Mouse (Mus musculus) frontal cortex, adult 2 months (tissue): Measurements from ENCODE around the gene Mrrf. TPM values are rescaled to one million over a fixed set of nuclear protein-coding genes. Genes with fewer than 3 reads are reported as not detected.
A peak's percentile ranks its signal among the peaks of the same experiment; 100 is the strongest.

Experiments
- DNase-seq, 2 experiments: peaks; one replicate each; pipeline ENCODE4 v3.0.0; 2022; ENCODE audit warnings: low spot score in 1 of 2; ENCODE audit errors: extremely low spot score in 1 of 2
- polyA plus RNA-seq: library from polyadenylated mRNA; depleted of rRNA; stranded (reverse); fragments of >200 nt; gene quantifications from 2 replicates; pipeline ENCODE4 v1.2.3, GENCODE M21; 2012; rRNA removed

Mrrf gene
- 16.2 and 18.7 TPM in 2 replicates for polyA plus RNA-seq

DNA sequence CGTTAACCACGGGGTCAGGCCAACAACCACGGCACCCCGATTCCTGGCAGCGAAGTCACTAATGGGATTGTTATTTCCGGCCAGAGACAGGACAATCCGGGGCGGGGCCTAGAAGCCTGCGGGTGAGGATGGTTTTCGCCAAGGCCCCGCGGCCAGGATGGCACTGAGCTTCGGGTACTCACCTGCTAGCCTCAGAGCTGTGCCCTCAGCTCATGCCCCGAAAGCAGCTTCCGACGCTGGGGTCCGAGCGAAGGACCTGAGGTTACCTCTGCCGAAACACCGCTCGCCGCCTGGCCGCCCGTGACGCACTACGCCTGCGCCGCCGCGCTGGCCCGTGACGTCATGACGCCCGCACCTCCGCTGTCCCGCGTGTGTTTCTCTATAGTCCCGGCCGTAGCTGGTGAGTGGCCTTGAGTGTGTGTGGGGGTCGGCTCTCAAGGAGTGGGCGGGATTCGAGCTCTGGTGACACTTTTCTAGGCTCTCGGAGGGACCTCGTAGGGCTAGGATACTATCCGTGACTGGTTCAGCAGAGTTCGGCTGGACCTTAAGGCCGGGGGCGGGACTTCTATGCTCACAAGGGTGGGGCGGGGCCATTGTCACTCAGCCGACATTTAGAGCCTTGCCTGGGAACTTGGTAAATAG lies at the start of gene Mrrf, which contains the start of gene Rbm18:
Mrrf (plus strand) TSS at position 90 of the 642 bp plus-strand sequence.
Rbm18 (minus strand) TSS at position 474 of the 642 bp plus-strand sequence.
- DNase-seq: peak; percentile 81 to 93

DNA sequence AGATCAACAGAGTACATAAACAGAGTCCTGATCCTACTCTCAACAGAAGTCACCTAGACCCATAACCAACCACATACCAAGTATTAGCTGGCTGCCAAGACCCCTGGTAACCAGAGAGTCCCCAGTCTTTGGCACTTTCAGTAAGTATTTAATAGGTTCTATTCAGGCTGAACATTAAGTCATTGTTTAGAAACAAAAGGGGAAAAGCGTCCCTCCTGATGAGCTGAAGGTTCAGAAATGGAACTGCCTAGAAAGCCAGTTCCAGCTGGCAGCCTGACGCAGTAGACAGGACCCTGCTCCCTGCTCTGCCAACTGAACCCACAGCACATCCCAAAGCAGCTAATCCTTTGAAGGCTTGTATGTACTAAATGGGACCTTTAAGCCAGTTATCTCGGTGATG lies 47.0 kb upstream of the Mrrf start:
- no peak for DNase-seq

DNA sequence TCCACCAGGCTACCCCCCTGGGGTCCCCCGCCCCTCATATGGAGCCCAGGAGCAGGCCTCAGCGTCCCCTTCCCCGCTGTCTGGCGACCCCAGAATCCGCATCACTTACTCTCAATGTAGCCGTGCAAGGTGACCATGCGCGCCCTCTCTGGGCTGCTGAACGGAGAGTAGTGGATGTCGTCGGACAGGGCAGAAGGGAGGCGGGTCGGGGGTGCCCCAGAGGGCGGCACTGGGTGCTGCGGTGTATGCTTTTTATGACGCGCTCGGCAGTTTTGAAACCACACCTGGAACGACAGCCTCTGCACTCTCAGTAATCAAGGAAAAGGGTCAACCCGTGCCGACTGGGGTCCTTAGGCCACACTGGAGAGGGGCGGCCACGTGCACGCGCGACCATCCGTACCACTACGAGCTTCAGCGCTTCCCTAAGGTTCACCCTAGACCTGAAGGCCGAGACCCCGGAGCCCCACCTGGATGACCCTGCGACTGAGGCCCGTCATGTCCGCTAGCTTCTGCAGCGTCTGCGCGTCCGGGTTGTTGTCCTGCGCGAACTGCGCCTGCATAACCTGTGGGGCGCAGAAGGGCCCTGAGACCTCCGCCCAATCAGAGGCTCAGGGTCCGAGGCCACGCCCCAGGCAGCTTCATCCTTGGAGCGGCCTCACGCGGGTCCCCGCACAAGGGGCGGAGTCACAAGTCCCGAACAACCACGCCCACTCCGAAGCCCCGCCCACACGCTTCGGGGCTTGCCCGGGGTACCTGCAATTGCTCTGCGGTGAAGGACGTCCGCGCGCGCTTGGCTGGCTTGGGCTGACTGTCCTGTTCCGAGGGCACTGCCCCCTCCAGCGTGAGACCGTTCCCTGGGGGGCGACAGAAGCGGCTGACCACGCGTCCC lies 45.1 kb upstream of the Mrrf start:
- no peak for DNase-seq

DNA sequence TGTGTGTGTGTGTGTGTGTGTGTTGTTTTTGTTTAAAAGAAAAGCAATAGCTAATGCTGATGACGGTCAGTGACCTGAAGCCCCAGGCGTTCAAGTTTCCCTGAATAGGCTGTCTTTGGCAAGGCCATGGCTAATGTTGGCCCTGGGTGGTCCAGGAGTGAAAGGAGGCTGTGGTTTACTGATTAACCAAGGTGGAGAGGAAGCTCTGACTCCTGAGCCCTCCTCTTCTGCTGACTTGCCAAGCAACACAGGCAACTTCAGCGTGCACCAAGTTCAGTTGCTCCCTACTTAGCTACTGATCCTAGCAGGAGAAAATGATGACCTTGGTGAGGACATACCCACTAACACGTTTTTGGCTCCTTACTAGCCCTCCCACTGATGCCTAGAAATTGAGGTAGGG lies 43.4 kb upstream of the Mrrf start:
- no peak for DNase-seq

DNA sequence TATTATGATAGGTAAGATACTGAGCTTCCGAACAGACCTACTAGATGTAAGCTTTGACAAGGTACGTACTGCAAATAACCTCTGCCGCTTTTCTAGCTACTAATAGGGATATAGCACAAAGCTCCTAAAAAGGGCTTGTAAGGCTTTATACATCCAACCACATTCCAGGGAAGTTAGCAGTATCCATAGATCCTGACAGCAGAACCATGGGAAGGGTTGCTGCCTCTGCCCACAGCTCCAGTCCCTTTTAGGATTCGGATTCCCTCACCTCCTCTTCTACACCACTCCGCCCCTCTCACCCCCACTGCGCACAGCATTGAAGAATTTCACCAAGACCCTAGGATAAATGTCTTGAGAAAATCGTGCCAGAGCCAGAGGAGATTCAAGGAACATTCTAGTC lies 42.9 kb upstream of the Mrrf start:
- no peak for DNase-seq

DNA sequence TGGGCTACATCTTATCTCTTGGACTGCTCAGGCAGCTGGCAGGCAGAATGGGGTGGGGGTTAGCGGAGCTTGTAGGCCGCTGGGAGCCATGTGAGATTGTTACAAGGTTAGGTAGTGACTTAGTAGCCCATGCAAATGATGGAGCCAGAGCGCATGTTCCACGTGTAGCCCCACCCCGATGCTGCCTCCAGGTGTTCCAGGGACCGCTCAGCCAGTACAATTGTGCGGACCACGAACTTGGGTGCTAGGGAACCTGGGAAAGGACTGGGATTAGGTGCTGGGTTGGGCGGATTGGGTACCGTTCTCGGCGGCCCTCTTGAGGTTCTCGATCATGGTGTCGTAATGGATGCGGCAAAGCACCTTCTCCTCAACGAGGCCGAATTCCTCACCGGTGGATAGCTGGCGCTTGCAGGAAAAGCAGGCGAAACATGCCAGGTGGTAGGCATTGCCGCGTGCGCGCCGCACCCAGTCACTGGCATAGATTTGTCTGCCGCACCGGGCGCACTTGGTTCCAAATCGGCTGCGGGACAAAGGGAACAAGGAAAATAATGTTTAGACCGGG lies 42.2 kb upstream of the Mrrf start:
- no peak for DNase-seq

DNA sequence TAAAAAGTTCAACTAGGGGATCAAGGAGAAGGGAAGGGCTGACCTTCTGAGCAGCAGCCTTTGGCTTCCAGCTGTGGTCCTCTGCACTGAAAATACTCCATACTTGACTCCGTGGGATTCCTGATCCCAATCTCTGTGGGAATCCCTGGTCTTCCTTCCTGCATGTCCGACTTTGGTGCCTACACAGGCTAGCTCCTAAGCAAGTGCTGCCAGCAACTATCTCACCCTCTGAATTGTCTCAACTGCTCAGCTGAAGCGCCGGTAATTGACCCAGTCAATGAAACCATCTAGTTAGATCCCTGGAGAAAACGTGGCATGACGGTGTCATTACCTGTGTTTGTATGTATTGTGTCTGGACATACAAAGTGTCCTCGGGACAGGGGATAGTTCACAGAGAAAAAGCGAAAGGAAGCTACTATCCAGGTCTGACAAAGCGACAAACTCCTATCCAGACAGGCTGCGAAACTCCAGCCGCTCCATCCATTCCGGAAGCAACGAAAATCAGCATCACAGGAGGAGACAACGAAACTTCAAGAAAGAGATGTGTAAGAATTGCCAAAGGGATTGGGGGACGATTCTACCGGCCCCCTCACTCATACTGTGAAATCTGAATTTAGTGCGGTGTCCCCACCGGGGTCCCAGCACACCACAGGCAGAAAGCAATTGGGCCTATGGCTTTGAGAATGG lies 38.9 kb upstream of the Mrrf start:
- no peak for DNase-seq

DNA sequence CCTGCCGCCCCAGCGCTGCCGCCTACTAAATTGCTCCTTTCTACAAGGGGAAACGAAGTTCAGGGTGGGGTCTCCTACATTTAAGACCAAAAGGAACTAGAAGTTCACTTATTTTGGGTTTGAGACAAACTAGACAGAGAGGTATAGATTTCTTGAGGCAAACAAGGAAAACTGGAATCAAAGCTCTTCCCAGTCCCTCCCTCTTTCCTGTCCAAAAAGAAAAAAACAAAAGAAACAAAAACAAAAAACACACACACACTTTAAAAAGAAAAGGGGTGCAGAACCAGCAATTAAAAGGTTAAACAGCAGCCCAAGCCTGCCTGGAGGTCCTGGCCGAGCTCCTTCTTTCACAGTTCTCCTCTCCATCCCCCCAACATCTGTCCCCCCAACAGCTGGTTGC lies 38.2 kb upstream of the Mrrf start:
- no peak for DNase-seq

DNA sequence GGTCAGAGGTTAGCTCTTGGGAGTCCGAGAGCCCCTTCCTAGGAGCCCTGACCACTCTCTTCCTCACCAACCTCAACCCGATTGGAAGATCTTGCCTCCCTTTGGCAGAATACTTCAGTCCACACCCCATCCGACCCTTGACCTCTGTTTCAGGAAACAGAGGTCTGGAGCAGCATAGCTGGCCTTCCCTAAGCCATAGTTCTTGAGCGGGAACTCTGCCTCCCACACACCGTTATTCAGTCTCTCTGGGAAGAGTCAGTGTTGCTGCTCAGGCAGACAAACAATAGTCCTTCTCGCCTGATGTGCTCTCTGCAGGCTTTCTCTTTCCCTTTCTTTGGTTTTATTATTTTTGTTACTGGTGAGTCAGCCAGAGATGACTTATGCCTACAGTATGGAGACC lies 36.5 kb upstream of the Mrrf start:
- no peak for DNase-seq

DNA sequence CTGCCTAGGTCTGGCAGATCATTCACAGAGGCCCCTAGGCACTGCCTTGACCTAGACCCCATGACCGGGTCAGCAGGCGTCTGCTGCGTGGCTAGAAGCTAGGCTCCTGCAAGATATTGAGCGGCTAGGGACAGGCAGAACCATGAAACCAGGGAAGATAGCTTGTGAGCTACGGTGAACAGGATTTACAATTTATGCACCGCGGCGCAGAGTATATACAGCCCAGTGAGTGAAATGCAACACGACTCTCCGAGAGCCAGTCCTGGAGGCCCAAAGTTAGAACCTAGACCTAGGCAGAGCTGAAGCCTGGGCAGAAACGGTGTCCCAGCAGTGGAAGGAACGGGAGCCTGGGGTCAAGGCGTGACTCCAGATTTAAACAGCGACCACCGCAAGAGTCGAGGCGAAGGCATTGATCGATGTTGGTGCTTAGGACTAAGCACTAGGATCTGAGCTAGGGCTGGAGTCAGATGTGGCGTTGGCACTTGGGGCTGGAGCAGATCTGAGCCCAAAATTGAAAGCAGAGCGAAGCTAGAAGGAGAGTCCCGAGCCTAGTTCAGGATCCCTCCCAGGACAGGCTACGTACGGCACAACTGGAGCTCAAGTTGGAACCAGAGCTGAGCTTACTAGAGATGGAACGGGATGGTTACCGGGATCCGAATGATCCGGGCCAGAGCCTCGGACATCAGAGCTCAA lies 34.2 kb upstream of the Mrrf start:
- no peak for DNase-seq

DNA sequence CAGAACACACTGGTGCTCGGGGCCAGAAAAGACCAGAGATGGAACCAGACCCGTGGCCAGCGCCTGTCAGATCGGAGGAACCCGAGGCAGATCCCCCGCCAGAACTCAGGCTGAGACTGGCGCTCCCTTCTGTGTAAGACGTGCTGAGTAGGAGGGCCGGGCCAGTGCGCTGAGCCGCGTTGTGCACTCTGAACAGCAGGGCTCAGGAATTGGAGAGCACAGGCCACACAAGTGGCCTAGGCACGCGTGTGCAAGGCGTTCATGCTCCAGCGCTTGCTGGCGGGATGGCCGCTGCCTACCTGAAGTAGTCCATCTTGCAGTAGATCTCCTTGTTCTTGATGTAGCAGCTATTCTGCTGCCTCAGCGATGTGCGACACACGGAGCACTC lies 33.6 kb upstream of the Mrrf start:
- no peak for DNase-seq

DNA sequence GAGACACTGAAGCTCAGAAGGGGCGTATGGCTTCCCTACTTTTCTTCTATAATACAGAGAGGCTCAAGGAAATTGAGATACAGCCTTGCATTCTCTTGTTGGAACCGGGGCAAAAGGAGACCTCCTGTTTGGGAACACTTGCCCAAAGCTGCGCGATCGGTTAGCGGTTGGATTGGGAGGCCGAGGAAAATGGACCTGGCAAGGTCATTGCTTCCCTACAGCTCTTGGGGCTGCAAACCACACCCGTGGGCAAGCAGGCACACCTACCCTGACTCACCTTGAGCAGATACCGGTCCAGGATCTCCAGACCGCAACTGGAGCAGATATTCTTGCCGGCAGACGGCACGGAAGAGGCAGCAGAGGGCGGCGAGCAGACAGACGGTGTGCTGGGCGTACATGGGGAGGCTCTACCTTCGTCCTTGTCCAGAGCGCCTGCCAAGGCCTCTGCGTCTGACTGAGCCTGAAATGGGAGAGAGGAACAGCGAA lies 33.1 kb upstream of the Mrrf start:
- DNase-seq: no peak

DNA sequence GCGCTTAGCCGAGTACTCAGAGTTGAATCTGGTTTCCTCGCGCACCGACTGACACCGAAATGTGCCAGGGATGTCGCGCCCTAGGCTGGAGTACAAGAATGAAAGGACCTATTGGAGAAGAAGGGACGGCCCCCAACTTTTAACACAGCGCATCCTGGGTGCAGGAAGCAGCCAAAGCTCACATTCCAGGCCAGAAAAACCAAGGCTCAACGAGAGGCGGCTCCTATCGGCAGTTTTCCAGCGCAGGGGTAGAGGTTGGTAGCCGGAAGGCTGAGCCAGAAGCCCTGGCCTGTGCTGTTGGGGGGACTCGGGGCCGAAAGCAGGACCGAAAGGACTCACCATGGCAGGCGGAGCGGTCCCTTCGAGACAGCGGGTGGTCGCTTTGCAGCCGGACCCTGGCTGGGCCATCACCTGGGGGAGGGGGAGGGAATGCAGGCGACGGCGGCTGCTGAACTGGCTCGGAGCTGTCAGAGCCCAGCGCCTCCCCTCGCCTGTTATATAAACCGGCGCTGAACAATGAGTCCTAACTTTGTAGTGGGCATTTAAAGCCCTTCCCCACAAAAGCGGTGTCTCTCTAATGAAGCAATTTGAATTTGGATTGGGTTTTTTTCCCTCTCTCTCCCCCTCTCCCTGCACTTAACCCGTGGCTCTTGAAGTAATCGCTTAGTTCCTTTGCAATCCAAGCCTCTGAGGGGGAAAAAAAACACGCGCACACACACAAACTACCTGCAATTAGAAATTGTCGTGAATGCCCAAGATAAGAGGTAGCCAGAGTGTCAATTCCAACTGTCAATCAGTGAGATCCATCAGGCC lies 32.4 kb upstream of the Mrrf start:
- DNase-seq: no peak

DNA sequence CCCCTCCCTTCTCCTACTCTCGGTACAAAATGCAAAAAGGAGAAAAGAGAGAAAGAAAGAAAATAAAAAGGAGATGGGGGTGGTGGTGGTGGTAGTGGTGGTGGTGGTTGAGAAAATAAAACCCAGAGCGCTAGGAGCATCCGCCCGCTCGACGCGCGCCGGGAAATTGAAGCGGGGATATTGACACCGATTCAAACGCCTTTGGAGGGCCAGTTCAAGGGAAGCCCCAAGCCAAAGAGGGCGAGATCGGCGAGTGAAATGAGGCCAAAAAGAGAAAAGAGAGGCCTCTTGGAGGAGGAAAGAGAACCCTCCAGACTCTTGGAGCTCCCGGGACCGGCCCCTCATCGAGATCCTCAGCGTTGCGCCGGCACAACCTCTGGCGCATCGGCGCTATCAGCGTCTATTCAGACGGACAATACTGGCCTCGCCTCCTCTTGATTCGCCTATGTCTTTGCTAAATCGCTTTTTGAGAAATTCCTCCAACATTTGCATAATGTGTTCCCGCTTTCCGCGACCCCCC lies 31.7 kb upstream of the Mrrf start:
- DNase-seq: no peak

DNA sequence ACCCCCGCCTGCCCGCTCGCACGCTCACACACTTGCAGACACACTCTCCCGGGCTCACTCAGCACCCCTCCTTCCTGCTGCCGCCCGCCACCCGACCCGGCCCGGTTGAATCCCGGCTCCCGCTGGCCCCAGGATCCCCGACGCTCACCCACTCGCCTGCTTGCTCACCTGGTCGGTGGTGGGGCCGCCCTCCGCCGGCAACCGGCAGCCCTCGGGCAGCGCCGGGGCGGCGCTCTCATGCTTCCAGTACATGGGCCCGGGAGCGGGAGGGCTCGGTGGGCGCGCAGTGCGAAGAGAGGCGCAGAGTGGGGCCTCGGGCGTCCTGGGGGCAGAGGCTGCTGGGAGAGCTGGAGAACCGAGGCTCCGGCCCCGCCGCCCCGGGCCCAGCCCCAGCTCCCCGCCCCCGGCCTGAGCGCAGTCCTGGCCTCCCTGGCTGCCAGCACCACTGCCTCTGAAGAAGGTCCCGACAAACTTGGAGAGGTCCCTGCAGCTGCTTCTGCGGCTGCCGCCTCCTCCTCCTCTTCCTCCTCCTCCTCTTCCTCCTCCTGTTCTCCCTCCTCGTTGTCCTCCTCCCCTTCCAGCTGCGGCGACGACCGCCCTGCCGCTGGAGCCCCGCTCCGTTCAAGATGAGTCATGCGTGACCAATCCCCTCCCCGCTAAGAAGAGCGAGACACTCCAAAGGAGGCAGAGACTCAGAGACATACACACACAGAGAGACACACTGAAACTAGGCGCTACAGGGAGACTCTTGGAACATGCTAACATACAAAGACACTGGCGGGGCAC lies 31.0 kb upstream of the Mrrf start, which contains the start of gene Lhx6:
Lhx6 (minus strand) TSS at position 453 of the 786 bp plus-strand sequence.
- DNase-seq: no peak

DNA sequence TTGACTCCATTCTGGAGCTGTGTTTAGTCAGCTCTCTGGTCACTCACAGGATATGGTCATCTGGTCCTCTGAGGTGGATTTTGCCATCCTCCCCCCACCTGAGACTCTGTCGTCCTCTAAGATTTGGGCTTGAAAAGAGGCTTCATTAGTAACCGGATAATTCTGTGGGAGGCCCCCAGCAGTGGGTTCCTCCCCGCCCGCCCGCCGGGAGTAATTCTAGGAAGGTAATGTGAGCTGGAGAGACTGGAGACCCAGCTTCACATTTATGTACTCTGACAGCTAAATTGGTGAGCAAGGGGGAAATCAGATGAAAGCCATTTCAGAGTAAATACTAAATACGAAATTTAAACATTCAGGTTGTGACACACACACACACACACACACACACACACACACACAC lies 27.6 kb upstream of the Mrrf start:
- no peak for DNase-seq

DNA sequence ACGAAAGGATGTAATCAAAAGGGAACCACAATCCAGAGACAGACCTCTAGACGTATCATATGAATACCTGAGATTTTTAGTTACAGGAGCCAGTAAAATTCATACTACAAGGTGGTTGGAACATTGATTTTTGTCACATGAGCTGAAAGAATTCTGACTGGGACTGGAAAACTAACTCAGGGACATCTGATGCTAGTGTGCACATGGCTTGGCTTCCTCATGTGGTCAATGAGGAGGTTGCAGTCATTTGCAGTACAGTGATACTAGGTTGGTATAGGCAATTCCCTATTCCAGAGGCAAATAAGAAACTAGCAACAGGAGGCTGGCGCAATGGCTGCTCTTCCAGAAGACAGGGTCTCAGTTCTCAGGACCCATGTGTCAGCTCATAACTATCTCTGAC lies 23.6 kb upstream of the Mrrf start:
- DNase-seq: no peak

DNA sequence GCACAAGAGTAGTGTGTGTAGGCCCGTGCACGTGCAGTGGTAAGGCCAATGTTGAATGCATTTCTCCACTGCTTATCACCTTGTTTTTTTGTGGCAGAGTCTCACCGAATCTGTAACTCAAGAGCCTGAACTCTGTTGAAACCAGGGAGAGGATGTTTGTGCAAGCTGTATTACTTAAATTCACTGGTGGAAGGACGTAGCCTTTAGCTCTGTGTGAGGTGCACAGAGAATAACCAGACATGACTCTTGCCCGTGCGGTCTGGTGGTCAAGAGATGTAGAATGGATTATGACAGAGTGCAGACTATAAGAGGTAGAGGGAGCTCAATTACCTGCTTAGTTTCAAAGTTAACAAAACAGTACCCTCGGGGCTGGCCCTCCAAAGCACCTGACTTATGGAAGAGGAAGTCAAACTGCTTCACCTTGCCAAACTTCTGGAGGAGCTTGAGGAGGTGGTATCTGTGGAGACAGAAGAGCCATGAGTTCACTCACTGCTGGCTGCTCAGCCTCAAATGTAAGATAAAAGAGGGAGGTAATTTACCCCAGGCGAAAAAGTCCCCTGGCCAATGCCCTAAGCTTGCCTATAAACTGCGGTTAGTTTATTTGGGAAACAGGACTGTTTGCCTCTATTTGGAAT lies 9.3 kb upstream of the Mrrf start:
- DNase-seq: no peak
